Mouse (Mus musculus) liver, embryonic 13.5 days (tissue): ENCODE results near the gene Scand1. TPM values are rescaled to one million over a fixed set of nuclear protein-coding genes. Genes with fewer than 3 reads are reported as not detected.

Experiments
- ATAC-seq: fragments of 200-750 bp; cut with Nextera tagmentation; 2 replicates; pipeline ENCODE4 v1.8.0; 2017; ENCODE audit warnings: low read depth, mild to moderate bottlenecking, moderate number of reproducible peaks, moderate library complexity
- DNase-seq: peaks from one replicate; pipeline ENCODE4 v3.0.0; 2022
- H3K27ac ChIP-seq: fragments of 300-500 bp; sonication (generic); 2 replicates; pipeline ENCODE4 v1.5.1; 2015; ENCODE audit warnings: moderate library complexity, mild to moderate bottlenecking, inconsistent platforms
- H3K27me3 ChIP-seq: fragments of 300-500 bp; sonication (generic); 2 replicates; pipeline ENCODE4 v1.6.1; 2015; ENCODE audit warnings: mild to moderate bottlenecking, inconsistent platforms
- H3K36me3 ChIP-seq: fragments of 300-500 bp; sonication (generic); 2 replicates; pipeline ENCODE4 v1.6.1; 2015; ENCODE audit warnings: mild to moderate bottlenecking, inconsistent platforms
- H3K4me1 ChIP-seq: fragments of 300-500 bp; sonication (generic); replicated peaks from 2 replicates; pipeline ENCODE4 v1.6.1; 2015; ENCODE audit warnings: inconsistent platforms
- H3K4me2 ChIP-seq: fragments of 300-500 bp; sonication (generic); 2 replicates; pipeline ENCODE4 v1.6.1; 2015; ENCODE audit warnings: inconsistent platforms, mild to moderate bottlenecking, moderate library complexity
- H3K4me3 ChIP-seq: fragments of 300-500 bp; sonication (generic); replicated peaks from 2 replicates; pipeline ENCODE4 v1.5.1; 2015; ENCODE audit warnings: mild to moderate bottlenecking, inconsistent platforms
- H3K9ac ChIP-seq: fragments of 300-500 bp; sonication (generic); 2 replicates; pipeline ENCODE4 v1.6.1; 2015; ENCODE audit warnings: mild to moderate bottlenecking, inconsistent platforms
- H3K9me3 ChIP-seq: fragments of 300-500 bp; sonication (generic); replicated peaks from 2 replicates; pipeline ENCODE4 v1.6.1; 2016; ENCODE audit warnings: inconsistent platforms
- WGBS: fragments of 180-500 bp; shearing (Covaris S2); methylation state at CpG from one replicate; pipeline ENCODE4 v1.1.7; 2015; ENCODE audit not compliant: insufficient replicate concordance; 5-methylcytosine and 5-hydroxymethylcytosine counted together
- polyA plus RNA-seq: library from polyadenylated mRNA; unstranded; fragments of >200 nt; fragmentation: Nextera tagmentation; extraction: Ambion mirVana; gene quantifications from 2 replicates; pipeline ENCODE4 v1.2.1, GENCODE M21; 2015

The Scand1 gene
- 34.4 and 34.6 TPM in 2 replicates for polyA plus RNA-seq

DNA sequence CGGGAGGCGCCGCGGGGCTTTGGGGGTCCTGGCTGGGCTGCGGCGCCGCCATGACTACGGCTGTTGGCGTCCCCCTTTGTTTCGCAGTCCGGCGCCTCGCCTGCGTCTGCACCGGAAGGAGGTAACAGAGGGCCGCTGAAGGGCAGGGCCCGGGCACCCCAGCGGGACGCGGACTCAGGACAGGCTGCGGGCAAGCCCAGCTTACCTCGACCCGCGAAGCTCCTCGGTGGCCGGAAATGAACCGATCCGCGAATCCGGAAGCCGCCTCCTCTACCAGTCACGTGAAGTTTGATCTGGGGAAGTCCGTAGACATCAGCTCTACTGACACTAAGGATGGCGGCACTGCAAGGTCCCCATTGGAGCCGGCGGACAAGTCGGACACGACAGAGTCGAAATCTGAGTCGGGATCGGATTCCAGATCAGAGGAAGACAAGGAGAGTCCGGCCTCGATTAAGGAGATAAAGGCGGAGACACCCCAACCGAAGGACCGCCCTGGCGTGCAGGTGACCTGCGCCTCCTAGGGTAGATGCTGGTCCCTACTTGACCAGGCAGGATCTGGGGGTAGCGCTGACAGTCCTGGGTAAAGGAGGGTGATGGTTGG, at the start of gene Scand1, which contains the start of gene Cnbd2:
Gene Scand1, minus strand, starts transcription at position 408 of the 601 bp plus-strand sequence.
Gene Cnbd2, plus strand, starts transcription at position 3 of the 601 bp plus-strand sequence.
- peaks cover 8% of the 10 kb centered on the region; the same call in 1 of the 2 replicates for H3K36me3 ChIP-seq
- H3K4me3 ChIP-seq = peak within 1 kb of the TSS; percentile 93
- WGBS = under 1% methylated on average over 48 of the region's 49 CpGs
- DNase-seq (peak; percentile 72), ATAC-seq (peak; percentile 87)
- peak within 1 kb of the TSS; percentile 93 for H3K9ac ChIP-seq
- no peaks in the 10 kb centered on the region for H3K27me3 ChIP-seq
- no peaks in the 10 kb centered on the region for H3K9me3 ChIP-seq
- peak within 1 kb of the TSS; percentile 93 for H3K27ac ChIP-seq
- peak within 1 kb of the TSS; percentile 87 for H3K4me2 ChIP-seq
- peaks cover 27% of the 10 kb centered on the region for H3K4me1 ChIP-seq

DNA sequence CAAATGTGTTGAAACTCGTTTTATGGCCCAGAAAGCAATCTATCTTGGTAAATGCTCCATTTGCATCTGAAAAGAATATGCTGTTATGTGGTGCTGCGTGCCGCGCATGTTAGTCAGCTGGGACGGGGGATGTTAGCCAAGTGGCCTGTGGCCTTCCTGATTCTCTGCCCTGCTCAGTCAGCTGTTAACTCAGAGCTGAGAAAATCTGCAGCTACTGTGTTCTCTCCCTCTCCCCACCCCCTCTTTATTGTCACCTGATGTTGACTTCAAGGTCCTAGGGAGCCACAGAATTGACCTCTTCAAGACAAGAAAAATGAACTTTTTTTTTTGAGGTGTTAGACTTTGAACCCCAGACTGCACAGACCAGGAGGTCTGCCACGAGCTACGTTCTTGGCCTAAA, 43.5 kb upstream of the Scand1 start:
- H3K36me3 ChIP-seq = no peaks in the 10 kb centered on the region
- no peak overlapping the region for H3K4me2 ChIP-seq
- no peaks in the 10 kb centered on the region for H3K27me3 ChIP-seq
- no peak overlapping the region for H3K4me3 ChIP-seq
- no peaks in the 10 kb centered on the region for H3K9me3 ChIP-seq
- ATAC-seq = no peak
- H3K4me1 ChIP-seq = no peaks in the 10 kb centered on the region
- no peak for DNase-seq
- no peak overlapping the region for H3K27ac ChIP-seq
- 73% methylated on average over 7 of the region's 7 CpGs for WGBS
- H3K9ac ChIP-seq = no peak overlapping the region

DNA sequence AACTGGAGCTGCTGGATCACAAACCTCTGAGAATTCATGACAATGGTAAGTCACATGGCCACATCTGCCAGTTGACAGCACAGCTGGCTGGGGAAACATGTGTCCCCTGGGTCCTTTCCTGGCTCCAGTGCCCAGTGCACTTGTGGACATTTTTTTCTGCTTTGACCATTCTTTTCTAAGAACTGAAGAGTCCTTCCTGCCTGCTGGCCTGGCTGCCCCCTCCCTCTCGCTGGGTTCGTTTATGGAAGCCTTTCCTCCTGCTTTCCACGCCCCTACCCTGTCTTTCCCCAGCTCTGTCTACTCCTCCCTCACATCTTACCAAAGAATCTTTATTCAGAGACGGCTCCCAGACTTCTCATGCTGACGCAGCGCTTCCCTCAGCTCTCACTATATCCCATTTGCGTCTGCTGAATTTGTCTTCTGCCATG, 40.8 kb upstream of the Scand1 start:
- ATAC-seq (no peak), DNase-seq (no peak)
- no peaks in the 10 kb centered on the region for H3K4me1 ChIP-seq
- H3K27me3 ChIP-seq = no peaks in the 10 kb centered on the region
- H3K27ac ChIP-seq = no peak overlapping the region
- no peaks in the 10 kb centered on the region for H3K9me3 ChIP-seq
- H3K36me3 ChIP-seq = no peaks in the 10 kb centered on the region
- no peak overlapping the region for H3K9ac ChIP-seq
- H3K4me3 ChIP-seq = no peak overlapping the region
- H3K4me2 ChIP-seq = no peak overlapping the region
- WGBS = 45% methylated on average over 7 of the region's 7 CpGs

DNA sequence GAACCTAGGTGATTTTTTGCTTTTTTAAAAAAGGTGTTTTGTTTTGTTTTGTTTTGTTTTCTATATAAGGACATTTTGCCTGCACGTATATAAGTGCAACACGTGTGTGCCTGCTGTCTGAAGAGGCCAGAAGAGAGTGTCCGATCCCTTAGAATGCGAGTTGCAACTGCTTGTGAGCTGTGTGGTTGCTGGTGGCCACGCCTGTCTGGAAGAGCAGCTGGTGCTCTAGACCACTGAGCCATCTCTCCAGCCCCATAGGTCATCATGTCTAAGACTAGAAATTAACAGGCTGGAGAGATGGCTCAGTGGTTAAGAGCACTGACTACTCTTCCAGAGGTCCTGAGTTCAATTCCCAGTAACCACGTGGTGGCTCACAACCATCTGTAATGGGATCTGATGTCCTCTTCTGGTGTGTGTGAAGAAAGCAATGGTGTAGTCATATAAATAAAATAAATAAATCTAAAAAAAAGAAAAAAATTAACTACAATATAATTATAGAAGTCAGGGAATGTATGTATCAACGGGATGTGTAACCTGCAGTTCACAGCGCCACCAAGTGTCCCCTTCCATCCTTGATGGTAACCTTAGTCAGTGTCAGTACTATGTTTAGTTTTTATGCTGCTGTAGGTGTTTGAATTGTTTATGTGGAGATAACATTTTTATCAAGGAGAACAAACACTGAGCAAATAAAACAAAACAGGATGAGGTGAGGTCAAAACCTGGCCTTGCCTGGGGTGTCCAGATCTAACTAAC, 40.1 kb upstream of the Scand1 start:
- Histone ChIP-seq H3K36me3 (no peaks in the 10 kb centered on the region), H3K4me3 (no peak overlapping the region), H3K9me3 (no peaks in the 10 kb centered on the region), H3K9ac (no peak overlapping the region), H3K27me3 (no peaks in the 10 kb centered on the region), H3K27ac (no peak overlapping the region), H3K4me1 (no peaks in the 10 kb centered on the region), H3K4me2 (no peak overlapping the region)
- no peak for DNase-seq
- 55% methylated on average over 8 of the region's 8 CpGs for WGBS
- no peak for ATAC-seq

DNA sequence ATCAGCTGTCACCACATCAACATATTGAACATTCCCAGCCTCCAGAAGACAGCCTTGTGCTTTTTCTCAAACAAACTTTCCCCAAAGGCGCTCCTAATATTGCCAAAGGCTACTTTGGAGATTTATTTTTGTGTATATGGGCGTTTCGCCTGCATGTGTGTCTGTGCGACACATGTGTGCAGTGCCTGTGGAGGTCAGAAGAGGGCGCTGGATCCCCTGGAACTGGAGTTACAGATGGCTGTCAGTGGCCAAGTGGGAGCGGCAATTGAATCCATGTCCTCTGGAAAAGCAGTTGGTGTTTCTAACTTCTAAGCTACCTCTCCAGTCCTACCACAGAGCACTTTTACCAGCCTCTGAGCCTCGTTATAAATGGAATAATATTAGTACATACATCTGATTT, 38.7 kb upstream of the Scand1 start:
- no peak for DNase-seq
- Histone ChIP-seq H3K4me2 (no peak overlapping the region), H3K36me3 (no peaks in the 10 kb centered on the region), H3K9me3 (no peaks in the 10 kb centered on the region), H3K4me1 (no peaks in the 10 kb centered on the region), H3K27ac (no peak overlapping the region), H3K9ac (no peak overlapping the region), H3K27me3 (no peaks in the 10 kb centered on the region), H3K4me3 (no peak overlapping the region)
- WGBS = 73% methylated on average over 7 of the region's 7 CpGs
- no peak for ATAC-seq

DNA sequence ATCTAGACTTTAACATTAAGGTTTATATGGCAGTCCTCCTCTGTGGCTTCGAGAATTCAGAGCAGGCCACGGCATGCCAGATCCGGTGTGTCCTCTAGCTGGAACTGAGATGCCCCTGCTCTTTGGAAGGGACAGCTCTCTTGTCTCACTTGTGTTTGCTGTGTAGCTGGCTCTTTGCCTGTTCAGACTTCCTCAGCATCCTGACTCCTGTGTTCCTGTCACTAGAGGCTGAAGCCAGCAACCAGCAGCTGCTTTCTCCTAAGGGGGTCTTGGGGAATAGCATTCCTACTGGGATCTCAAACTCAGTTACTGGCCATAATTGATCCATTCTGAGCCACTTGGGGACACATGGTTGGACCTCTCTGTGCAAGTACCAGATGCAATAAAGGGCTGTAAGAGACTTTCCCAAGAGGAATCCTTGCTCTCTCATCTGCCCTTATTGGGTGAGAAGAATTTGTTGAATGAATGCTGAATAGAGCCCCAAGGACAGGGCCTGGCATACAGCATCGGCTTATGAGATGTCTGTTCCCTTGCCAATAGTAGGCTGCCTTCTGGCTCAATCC, 36.9 kb upstream of the Scand1 start:
- Histone ChIP-seq H3K27me3 (no peaks in the 10 kb centered on the region), H3K4me3 (no peak overlapping the region), H3K4me2 (no peak overlapping the region), H3K9me3 (no peaks in the 10 kb centered on the region), H3K27ac (no peak overlapping the region), H3K9ac (no peak overlapping the region), H3K4me1 (no peaks in the 10 kb centered on the region), H3K36me3 (no peaks in the 10 kb centered on the region)
- DNase-seq (no peak), ATAC-seq (no peak)
- 75% methylated on average over 4 of the region's 4 CpGs for WGBS

DNA sequence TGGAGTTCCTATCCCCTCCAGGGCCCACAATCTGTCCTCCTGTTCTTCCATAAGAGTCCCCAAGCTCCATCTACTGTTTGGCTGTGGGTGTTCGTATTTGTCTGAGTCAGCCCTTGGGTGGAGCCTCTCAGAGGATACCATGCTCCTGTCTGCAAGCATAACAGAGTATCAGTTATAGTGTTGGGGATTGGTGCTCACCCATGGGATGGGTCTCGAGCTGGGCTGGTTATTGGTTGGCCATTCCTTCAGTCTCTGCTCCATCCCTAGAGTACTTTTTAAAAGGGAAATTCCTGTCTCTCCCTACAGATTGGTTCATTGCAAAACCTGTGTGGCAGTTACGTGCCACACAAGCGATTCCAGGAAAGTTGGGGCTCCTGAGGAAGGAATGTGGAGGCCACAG, 36.3 kb upstream of the Scand1 start:
- Histone ChIP-seq H3K4me1 (no peaks in the 10 kb centered on the region), H3K36me3 (no peaks in the 10 kb centered on the region), H3K4me2 (no peak overlapping the region), H3K27ac (no peak overlapping the region), H3K4me3 (no peak overlapping the region), H3K9me3 (no peaks in the 10 kb centered on the region), H3K9ac (no peak overlapping the region), H3K27me3 (no peaks in the 10 kb centered on the region)
- WGBS = 64% methylated on average over 4 of the region's 4 CpGs
- DNase-seq (no peak), ATAC-seq (no peak)

DNA sequence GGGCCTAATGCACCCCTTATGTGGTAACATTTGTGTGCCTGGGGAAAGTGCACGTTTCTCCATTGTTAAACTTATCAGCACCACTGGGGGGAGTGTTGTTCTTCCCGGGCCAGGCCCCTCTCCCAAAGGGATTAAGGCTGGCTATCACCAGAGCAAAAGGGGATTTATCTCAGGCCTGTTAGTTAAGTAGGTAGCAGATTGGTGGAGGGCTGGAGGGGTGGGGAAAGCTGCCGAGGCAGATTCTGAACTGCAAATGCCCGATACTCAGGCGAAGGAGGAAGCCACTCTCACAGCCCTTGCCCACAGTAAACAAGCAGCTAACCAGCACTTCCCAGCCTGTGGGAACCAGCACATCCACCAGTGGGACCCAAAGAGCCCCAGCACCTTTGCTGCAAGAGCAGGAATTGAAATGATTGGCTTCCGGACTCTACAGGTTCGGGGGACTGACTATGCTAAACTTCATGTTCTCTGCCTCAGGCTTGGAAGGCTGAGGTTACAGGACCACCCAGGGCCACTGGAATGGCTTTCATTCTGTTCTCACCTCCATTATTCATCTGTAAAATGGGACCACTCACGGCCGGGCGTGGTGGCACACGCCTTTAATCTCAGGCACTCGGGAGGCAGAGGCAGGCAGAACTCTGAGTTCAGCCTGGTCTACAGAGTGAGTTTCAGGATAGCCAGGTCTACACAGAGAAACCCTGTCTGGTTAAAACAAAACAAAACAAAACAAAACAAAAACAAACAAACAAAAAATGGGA, 32.5 kb upstream of the Scand1 start:
- DNase-seq = no peak
- Histone ChIP-seq H3K9ac (no peak overlapping the region), H3K27ac (no peak overlapping the region), H3K4me1 (no peaks in the 10 kb centered on the region), H3K36me3 (no peaks in the 10 kb centered on the region), H3K4me3 (no peak overlapping the region), H3K4me2 (no peak overlapping the region), H3K27me3 (no peaks in the 10 kb centered on the region), H3K9me3 (no peaks in the 10 kb centered on the region)
- WGBS = 55% methylated on average over 12 of the region's 12 CpGs
- no peak for ATAC-seq

DNA sequence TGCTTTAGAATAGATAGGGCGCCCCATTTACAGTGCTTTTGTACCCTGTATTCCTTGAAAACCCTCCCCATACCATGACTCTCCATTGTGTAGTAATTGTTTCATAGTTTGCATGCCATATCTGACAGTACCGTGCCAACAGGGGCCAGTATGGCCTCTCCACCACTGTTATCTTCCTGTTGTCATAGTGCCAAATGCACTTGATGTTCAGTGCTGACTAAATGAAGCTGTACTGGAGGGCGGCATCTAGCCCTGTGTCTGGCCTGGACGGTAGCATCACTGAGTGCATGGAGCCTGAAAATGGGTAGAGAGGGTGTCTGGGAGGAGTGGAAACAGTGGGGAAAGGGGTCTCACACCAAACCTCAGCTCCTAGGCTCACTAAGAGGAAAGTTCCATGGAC, 27.6 kb upstream of the Scand1 start:
- Histone ChIP-seq H3K4me1 (no peaks in the 10 kb centered on the region), H3K4me3 (no peak overlapping the region), H3K27ac (no peak overlapping the region), H3K36me3 (no peaks in the 10 kb centered on the region), H3K4me2 (no peak overlapping the region), H3K27me3 (no peaks in the 10 kb centered on the region), H3K9ac (no peak overlapping the region), H3K9me3 (no peaks in the 10 kb centered on the region)
- DNase-seq = no peak
- ATAC-seq = no peak
- 49% methylated on average over 4 of the region's 4 CpGs for WGBS

DNA sequence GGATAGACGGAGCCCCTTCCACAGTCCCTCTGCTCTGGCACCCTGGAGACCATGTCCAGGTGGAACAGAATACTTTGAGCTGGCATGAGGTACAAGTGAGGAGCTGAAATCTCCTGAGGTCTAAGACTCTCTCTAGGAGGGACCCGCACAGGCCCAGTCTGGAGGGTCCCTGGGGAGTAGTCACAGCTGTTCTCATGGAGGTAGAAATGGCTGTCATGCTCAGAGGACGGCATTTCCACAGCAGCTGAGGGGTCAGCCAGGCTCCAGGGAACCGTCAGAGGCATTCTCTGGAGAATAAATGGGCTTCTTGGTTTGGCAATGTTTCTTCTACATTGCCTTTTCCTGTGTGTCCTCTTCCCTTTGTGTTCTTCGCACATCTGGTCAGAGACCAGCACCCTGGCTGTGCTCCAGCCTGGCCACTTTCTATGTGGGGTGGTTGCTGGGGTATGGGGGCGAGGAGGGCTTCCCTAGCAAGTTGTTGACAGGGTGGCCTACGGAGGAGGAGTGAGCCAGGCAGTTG, 19.0 kb upstream of the Scand1 start:
- no peaks in the 10 kb centered on the region for H3K9me3 ChIP-seq
- no peak overlapping the region for H3K4me3 ChIP-seq
- H3K4me2 ChIP-seq = no peak overlapping the region
- H3K27me3 ChIP-seq = no peaks in the 10 kb centered on the region
- ATAC-seq (no peak), DNase-seq (no peak)
- H3K4me1 ChIP-seq = no peaks in the 10 kb centered on the region
- no peaks in the 10 kb centered on the region for H3K36me3 ChIP-seq
- H3K9ac ChIP-seq = no peak overlapping the region
- 65% methylated on average over 7 of the region's 7 CpGs for WGBS
- H3K27ac ChIP-seq = no peak overlapping the region

DNA sequence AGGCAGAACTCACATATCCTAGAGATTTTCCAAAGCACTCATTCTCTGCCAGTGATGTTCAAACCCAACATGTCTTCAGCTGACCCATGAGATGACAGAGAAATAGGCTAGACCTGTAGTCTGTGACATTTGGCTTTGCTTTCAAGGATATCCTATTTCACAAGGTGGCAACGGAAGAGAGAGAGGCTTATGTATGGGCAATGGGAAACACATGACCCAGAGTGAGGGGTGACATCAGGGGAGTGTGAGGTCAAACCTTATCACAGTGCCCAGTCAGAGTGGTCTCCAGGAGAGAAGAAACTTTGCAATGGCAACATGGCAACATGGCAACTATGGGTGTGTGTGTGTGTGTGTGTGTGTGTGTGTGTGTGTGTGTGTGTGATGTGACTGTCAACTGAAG, 18.2 kb upstream of the Scand1 start:
- no peak for DNase-seq

More for the DNA sequence above, 18.2 kb upstream of the Scand1 start:
- no peaks in the 10 kb centered on the region for H3K4me1 ChIP-seq
- H3K36me3 ChIP-seq = no peaks in the 10 kb centered on the region
- H3K9me3 ChIP-seq = no peaks in the 10 kb centered on the region
- H3K4me2 ChIP-seq = no peak overlapping the region
- no peaks in the 10 kb centered on the region for H3K27me3 ChIP-seq
- no peak overlapping the region for H3K27ac ChIP-seq
- 71% methylated on average over 1 of the region's 1 CpGs for WGBS
- H3K4me3 ChIP-seq = no peak overlapping the region
- ATAC-seq = no peak
- H3K9ac ChIP-seq = no peak overlapping the region
